Mouse (Mus musculus): Measurements from ENCODE around the gene Rnf167. TPM values are rescaled to one million over a fixed set of nuclear protein-coding genes. Genes with fewer than 3 reads are reported as not detected.

Rnf167 gene
- total and polyA plus RNA-seq, 3 experiments: 23.5 to 31.7 (median 25.5) TPM

- TF ChIP-seq SMC3 (IDR thresholded peaks at IDR 0.05; ENCODE audit: low read depth, low read length) (peak; percentile 73), HCFC1 (IDR thresholded peaks at IDR 0.05; ENCODE audit: low read depth, low read length) (no peak)
Measured at GRCm38 (mm10) chr11:70681897-70682581, 35.0 kb downstream of the Rnf167 start (continued).

GRCm38 (mm10) chr11:70683640-70684039 is 36.6 kb downstream of the Rnf167 start:
- Histone ChIP-seq H3K4me3 (replicated peaks in 1 of 3; ENCODE audit: low read depth in 2 of 3, low read length in 2 of 3, poor library complexity in 1 of 3) (no peak overlapping the region), H3K27ac (ENCODE audit: insufficient read depth, low read depth) (no peak overlapping the region), H3K9ac (ENCODE audit: insufficient read depth, low read depth) (no peak overlapping the region), H3K4me2 (ENCODE audit: insufficient read depth, low read depth, poor library complexity, severe bottlenecking) (no peak overlapping the region), H3K9me3 (replicated peaks; ENCODE audit: low read length) (no peaks in the 10 kb centered on the region), H3K4me1 (ENCODE audit: control insufficient read depth in 1 of 2, insufficient read depth in 2 of 2) (peaks cover 0 to 90% of the 10 kb centered on the region in 2 experiments), H3K79me2 (replicated peaks; ENCODE audit: control insufficient read depth, extremely low read depth, insufficient read depth, poor library complexity, severe bottlenecking) (no peaks in the 10 kb centered on the region), H3K27me3 (replicated peaks) (no peaks in the 10 kb centered on the region), H3K36me3 (replicated peaks in 1 of 2; ENCODE audit: control insufficient read depth in 1 of 2, insufficient read depth in 1 of 2, low read length in 1 of 2) (peaks cover 39 to 71% of the 10 kb centered on the region in 2 experiments)
- dilution Hi-C loops (cut with MboI; ENCODE audit: extremely low pct_ligation_motif_present, extremely low pct_unique_long_range_greater_than_20kb, low sequenced_read_pairs): no loop called here
- TF ChIP-seq JUND (conservative IDR thresholded peaks at IDR 0.05; ENCODE audit: low read depth, low read length) (no peak), NRF1 (IDR thresholded peaks at IDR 0.05; ENCODE audit: low read depth, low read length) (no peak), HCFC1 (IDR thresholded peaks at IDR 0.05; ENCODE audit: low read depth, low read length) (no peak)
- in situ Hi-C loops (cut with MboI; ENCODE audit: low pct_ligation_motif_present, low pct_unique_long_range_greater_than_20kb, low sequenced_read_pairs): no loop called here
- no peak for DNase-seq (ENCODE audit: extremely low read depth)

GRCm38 (mm10) chr11:70686901-70687566 is 40.0 kb downstream of the Rnf167 start:
- Histone ChIP-seq H3K27ac (ENCODE audit: insufficient read depth, low read depth) (peak overlapping the region; percentile 1; the same call in 1 of the 2 replicates), H3K4me3 (replicated peaks in 1 of 3; ENCODE audit: low read depth in 2 of 3, low read length in 2 of 3, poor library complexity in 1 of 3) (peak overlapping the region; percentile 71 to 81 (median 76)), H3K36me3 (replicated peaks in 1 of 2; ENCODE audit: control insufficient read depth in 1 of 2, insufficient read depth in 1 of 2, low read length in 1 of 2) (peaks cover 21 to 42% of the 10 kb centered on the region in 2 experiments), H3K9ac (ENCODE audit: insufficient read depth, low read depth) (peak overlapping the region; percentile 79), H3K9me3 (replicated peaks; ENCODE audit: low read length) (no peaks in the 10 kb centered on the region), H3K4me2 (ENCODE audit: insufficient read depth, low read depth, poor library complexity, severe bottlenecking) (peak overlapping the region; percentile 76), H3K4me1 (ENCODE audit: control insufficient read depth in 1 of 2, insufficient read depth in 2 of 2) (peaks cover 0 to 63% of the 10 kb centered on the region in 2 experiments), H3K27me3 (replicated peaks) (no peaks in the 10 kb centered on the region), H3K79me2 (replicated peaks; ENCODE audit: control insufficient read depth, extremely low read depth, insufficient read depth, poor library complexity, severe bottlenecking) (no peaks in the 10 kb centered on the region)
- dilution Hi-C loops (cut with MboI; ENCODE audit: extremely low pct_ligation_motif_present, extremely low pct_unique_long_range_greater_than_20kb, low sequenced_read_pairs) (no loop called here), in situ Hi-C loops (cut with MboI; ENCODE audit: low pct_ligation_motif_present, low pct_unique_long_range_greater_than_20kb, low sequenced_read_pairs) (loop anchor here (5.0 kb wide), 1 partner anchor 70 kb away; no protein-coding TSS in a partner anchor)
- DNase-seq (ENCODE audit: extremely low read depth): peak; percentile 35
- TF ChIP-seq JUN (IDR thresholded peaks at IDR 0.05; ENCODE audit: insufficient read depth, low read depth, low read length) (no peak), CHD2 (IDR thresholded peaks at IDR 0.05; ENCODE audit: low read length) (0 out of 2 replicates have a peak, but pooled peaks have one; percentile 23), TCF12 (IDR thresholded peaks at IDR 0.05; ENCODE audit: low read depth, low read length) (0 out of 2 replicates have a peak, but pooled peaks have one; percentile 32)

All from CH12.LX (cell line).